Mouse (Mus musculus): ENCODE results near the gene D16Ertd472e.

GRCm38 (mm10) chr16:78579386-78579785, 2.9 kb upstream of the D16Ertd472e start:
- TF ChIP-seq POLR2A (IDR thresholded peaks at IDR 0.05; ENCODE audit: low read depth, low read length) (no peak), CTCF (IDR thresholded peaks at IDR 0.05; ENCODE audit: extremely low read depth, insufficient read depth, insufficient read length, insufficient replicate concordance) (no peak)

Data from spleen, adult 2 months (tissue).